Mouse (Mus musculus) limb, embryonic 13.5 days (tissue): ENCODE data around the gene Tmem192. TPM values are rescaled to one million over a fixed set of nuclear protein-coding genes. Genes with fewer than 3 reads are reported as not detected.

Source experiments
- ATAC-seq: fragments of 200-750 bp; cut with Nextera tagmentation; 2 replicates; pipeline ENCODE4 v1.8.0; 2017; ENCODE audit warnings: low read depth, moderate number of reproducible peaks, moderate TSS enrichment; ENCODE audit not compliant: low FRiP score
- H3K27ac ChIP-seq: fragments of 300-500 bp; sonication (generic); 2 replicates; pipeline ENCODE4 v1.5.1; 2015; ENCODE audit warnings: inconsistent platforms, mild to moderate bottlenecking, moderate library complexity
- H3K27me3 ChIP-seq: fragments of 300-500 bp; sonication (generic); 2 replicates; pipeline ENCODE4 v1.6.1; 2015; ENCODE audit warnings: mild to moderate bottlenecking, inconsistent platforms
- H3K36me3 ChIP-seq: fragments of 300-500 bp; sonication (generic); 2 replicates; pipeline ENCODE4 v1.6.1; 2015; ENCODE audit warnings: inconsistent platforms, mild to moderate bottlenecking, moderate library complexity
- H3K4me1 ChIP-seq: fragments of 300-500 bp; sonication (generic); 2 replicates; pipeline ENCODE4 v1.6.1; 2015; ENCODE audit warnings: inconsistent platforms
- H3K4me2 ChIP-seq: fragments of 300-500 bp; sonication (generic); replicated peaks from 2 replicates; pipeline ENCODE4 v1.6.1; 2015; ENCODE audit warnings: inconsistent platforms, mild to moderate bottlenecking, moderate library complexity
- H3K4me3 ChIP-seq: fragments of 300-500 bp; sonication (generic); 2 replicates; pipeline ENCODE4 v1.5.1; 2015; ENCODE audit warnings: moderate library complexity, mild to moderate bottlenecking, inconsistent platforms
- H3K9ac ChIP-seq: fragments of 300-500 bp; sonication (generic); 2 replicates; pipeline ENCODE4 v1.6.1; 2015; ENCODE audit warnings: mild to moderate bottlenecking, inconsistent platforms
- H3K9me3 ChIP-seq: fragments of 300-500 bp; sonication (generic); 2 replicates; pipeline ENCODE4 v1.6.1; 2016; ENCODE audit warnings: inconsistent platforms
- WGBS: fragments of 180-500 bp; shearing (Covaris S2); methylation state at CpG from one replicate; pipeline ENCODE4 v1.1.7; 2015; 5-methylcytosine and 5-hydroxymethylcytosine counted together
- polyA plus RNA-seq: library from polyadenylated mRNA; unstranded; fragments of >200 nt; fragmentation: Nextera tagmentation; extraction: Ambion mirVana; gene quantifications from 2 replicates; pipeline ENCODE4 v1.2.1, GENCODE M21; 2015

Gene Tmem192
- 21.7 and 22.2 TPM in 2 replicates for polyA plus RNA-seq

DNA sequence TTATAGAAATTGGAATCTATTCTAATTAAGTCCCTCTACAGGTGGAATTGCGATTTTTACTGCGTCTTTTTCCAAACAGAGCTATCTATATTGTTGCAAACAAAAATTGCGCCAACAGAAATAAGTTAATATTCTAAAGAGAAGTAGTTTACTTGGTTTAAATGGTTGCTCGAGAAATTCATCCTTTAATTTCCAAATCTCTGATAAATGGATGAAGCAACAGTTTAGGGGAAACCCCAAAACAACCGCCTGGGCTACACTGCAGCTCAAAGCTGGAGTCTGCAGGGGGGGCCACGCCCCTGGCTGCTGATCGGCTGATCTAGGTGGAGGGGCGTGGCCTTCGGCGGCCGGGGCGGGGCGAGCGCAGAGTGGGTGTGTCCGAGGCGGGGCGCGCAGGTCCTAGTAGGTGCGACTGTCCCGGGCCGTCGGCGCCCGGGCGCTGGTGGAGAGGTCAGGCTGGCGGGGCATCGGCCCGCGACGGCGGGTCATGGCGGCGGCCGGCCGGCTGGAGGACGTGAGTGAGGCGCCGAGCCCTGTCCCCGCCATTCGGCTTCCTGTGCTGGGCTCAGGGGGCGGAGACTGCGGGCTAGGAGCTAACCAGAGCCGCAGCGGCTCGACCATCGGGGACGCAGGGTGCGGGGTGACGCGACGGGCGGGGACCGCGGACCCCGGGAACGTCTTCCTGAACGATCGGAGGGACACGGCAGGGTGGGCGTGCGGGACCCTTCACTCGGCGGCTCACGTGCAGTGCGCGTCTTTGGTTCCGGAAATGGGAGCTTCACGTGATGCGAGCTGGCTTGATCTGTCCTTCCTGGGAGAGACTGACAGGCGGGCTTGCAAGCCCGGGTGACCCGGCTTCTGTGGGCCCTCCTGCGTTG lies at the start of gene Tmem192:
Gene Tmem192, plus strand, starts transcription at position 366 of the 878 bp plus-strand sequence.
- 1% methylated on average over 66 of the region's 73 CpGs for WGBS
- no peaks in the 10 kb centered on the region for H3K36me3 ChIP-seq
- peak within 1 kb of the TSS; percentile 55 for H3K27ac ChIP-seq
- H3K4me2 ChIP-seq = peak within 1 kb of the TSS; percentile 74
- 0 out of 2 replicates have a peak, but pooled peaks cover 2% of the 10 kb centered on the region for H3K4me1 ChIP-seq
- peak within 1 kb of the TSS; percentile 70 for H3K9ac ChIP-seq
- H3K4me3 ChIP-seq = peak within 1 kb of the TSS; percentile 78
- peaks cover 22% of the 10 kb centered on the region for H3K27me3 ChIP-seq
- H3K9me3 ChIP-seq = 0 out of 2 replicates have a peak, but pooled peaks cover 4% of the 10 kb centered on the region
- ATAC-seq = peak; percentile 94

DNA sequence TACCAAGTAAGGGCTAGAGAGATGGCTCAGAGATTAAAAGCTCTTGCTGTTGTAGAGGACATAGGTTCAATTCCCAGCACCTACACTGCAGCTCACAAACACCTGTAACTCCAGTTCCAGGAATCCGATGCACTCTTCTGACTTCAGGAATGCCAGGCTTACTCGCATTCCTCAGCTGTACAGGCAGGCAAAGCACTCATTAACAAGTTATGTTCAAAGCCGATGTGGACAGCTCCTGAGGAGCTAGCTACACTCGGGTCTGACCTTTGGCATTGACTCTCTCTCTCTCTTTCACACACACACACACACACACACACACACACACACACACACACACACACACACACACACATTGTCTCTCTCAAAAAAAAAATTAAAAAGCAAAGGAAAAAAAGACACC lies 48.3 kb upstream of the Tmem192 start:
- WGBS = 10% methylated on average over 4 of the region's 4 CpGs
- Histone ChIP-seq H3K4me3 (no peak overlapping the region), H3K9me3 (no peaks in the 10 kb centered on the region), H3K27me3 (no peaks in the 10 kb centered on the region), H3K27ac (no peak overlapping the region), H3K36me3 (no peaks in the 10 kb centered on the region), H3K4me1 (0 out of 2 replicates have a peak, but pooled peaks cover 5% of the 10 kb centered on the region), H3K4me2 (no peak overlapping the region), H3K9ac (no peak overlapping the region)
- no peak for ATAC-seq

DNA sequence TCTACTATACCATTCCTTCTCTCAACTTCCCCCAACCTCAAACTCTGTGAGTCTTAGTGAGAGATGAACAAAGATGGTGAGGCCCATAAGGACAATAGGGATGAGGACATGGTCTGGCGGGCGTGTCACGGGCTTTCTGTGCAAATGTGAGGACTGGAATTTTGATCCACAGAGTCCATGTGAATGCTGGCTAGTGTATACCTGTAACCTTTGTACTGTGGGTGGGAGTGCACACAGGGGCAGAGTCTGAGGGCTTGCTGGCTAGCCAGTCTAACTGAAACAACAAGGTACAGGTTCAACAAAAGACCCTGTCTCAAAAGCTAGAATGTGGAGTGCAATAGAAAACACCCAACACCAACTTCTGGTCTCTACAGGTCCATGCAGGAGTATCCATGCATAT lies 46.3 kb upstream of the Tmem192 start:
- 95% methylated on average over 3 of the region's 3 CpGs for WGBS
- H3K36me3 ChIP-seq = no peaks in the 10 kb centered on the region
- no peak for ATAC-seq
- no peak overlapping the region for H3K4me2 ChIP-seq
- H3K27ac ChIP-seq = no peak overlapping the region
- no peak overlapping the region for H3K9ac ChIP-seq
- H3K4me3 ChIP-seq = no peak overlapping the region
- H3K27me3 ChIP-seq = no peaks in the 10 kb centered on the region
- H3K4me1 ChIP-seq = 0 out of 2 replicates have a peak, but pooled peaks cover 5% of the 10 kb centered on the region
- no peaks in the 10 kb centered on the region for H3K9me3 ChIP-seq

GRCm38 (mm10) chr8:64901527-64902156 lies 45.3 kb upstream of the Tmem192 start:
- no peak overlapping the region for H3K4me2 ChIP-seq
- H3K27me3 ChIP-seq = no peaks in the 10 kb centered on the region
- H3K9me3 ChIP-seq = no peaks in the 10 kb centered on the region
- H3K27ac ChIP-seq = no peak overlapping the region
- no peak overlapping the region for H3K9ac ChIP-seq
- H3K36me3 ChIP-seq = no peaks in the 10 kb centered on the region
- 68% methylated on average over 7 of the region's 7 CpGs for WGBS
- H3K4me3 ChIP-seq = no peak overlapping the region
- ATAC-seq = no peak
- 0 out of 2 replicates have a peak, but pooled peaks cover 5% of the 10 kb centered on the region for H3K4me1 ChIP-seq

GRCm38 (mm10) chr8:64902191-64902590 lies 44.8 kb upstream of the Tmem192 start:
- no peak overlapping the region for H3K4me2 ChIP-seq
- no peak overlapping the region for H3K27ac ChIP-seq
- ATAC-seq = no peak
- 0 out of 2 replicates have a peak, but pooled peaks cover 5% of the 10 kb centered on the region for H3K4me1 ChIP-seq
- 67% methylated on average over 12 of the region's 12 CpGs for WGBS
- no peak overlapping the region for H3K4me3 ChIP-seq
- no peak overlapping the region for H3K9ac ChIP-seq
- H3K36me3 ChIP-seq = no peaks in the 10 kb centered on the region
- no peaks in the 10 kb centered on the region for H3K27me3 ChIP-seq
- no peaks in the 10 kb centered on the region for H3K9me3 ChIP-seq

GRCm38 (mm10) chr8:64903778-64904177 lies 43.2 kb upstream of the Tmem192 start:
- Histone ChIP-seq H3K4me2 (no peak overlapping the region), H3K9ac (no peak overlapping the region), H3K4me3 (no peak overlapping the region), H3K4me1 (0 out of 2 replicates have a peak, but pooled peaks cover 5% of the 10 kb centered on the region), H3K36me3 (no peaks in the 10 kb centered on the region), H3K27ac (no peak overlapping the region), H3K9me3 (no peaks in the 10 kb centered on the region), H3K27me3 (no peaks in the 10 kb centered on the region)
- 77% methylated on average over 3 of the region's 3 CpGs for WGBS
- ATAC-seq = no peak

GRCm38 (mm10) chr8:64910026-64910425 lies 37.0 kb upstream of the Tmem192 start:
- no peaks in the 10 kb centered on the region for H3K4me1 ChIP-seq
- H3K36me3 ChIP-seq = no peaks in the 10 kb centered on the region
- 93% methylated on average over 2 of the region's 2 CpGs for WGBS
- no peak overlapping the region for H3K27ac ChIP-seq
- ATAC-seq = no peak
- H3K9me3 ChIP-seq = no peaks in the 10 kb centered on the region
- H3K9ac ChIP-seq = no peak overlapping the region
- H3K4me3 ChIP-seq = no peak overlapping the region
- H3K4me2 ChIP-seq = no peak overlapping the region
- H3K27me3 ChIP-seq = no peaks in the 10 kb centered on the region

DNA sequence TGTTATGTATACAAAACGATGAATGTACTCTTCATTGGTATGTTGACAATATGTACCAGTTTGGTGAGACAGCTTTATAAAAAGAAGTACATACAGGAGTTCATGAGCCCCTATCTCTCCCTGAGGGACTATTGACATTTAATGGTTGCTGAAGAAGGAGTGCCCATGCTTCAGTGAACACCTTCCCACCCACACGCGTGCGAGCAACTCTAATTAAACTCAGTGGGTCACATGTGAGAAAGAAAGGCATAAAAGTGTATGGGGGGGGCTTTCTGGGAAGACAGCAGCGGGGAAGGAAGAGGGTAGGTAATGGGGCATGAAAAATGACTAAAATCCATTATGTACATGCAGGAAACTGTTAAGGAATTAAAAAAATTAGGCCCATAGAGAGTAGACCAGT lies 30.2 kb upstream of the Tmem192 start:
- no peaks in the 10 kb centered on the region for H3K27me3 ChIP-seq
- H3K36me3 ChIP-seq = no peaks in the 10 kb centered on the region

GRCm38 (mm10) chr8:64923329-64923728 lies 23.7 kb upstream of the Tmem192 start:
- Histone ChIP-seq H3K4me3 (no peak overlapping the region), H3K36me3 (no peaks in the 10 kb centered on the region), H3K9me3 (no peaks in the 10 kb centered on the region), H3K4me2 (no peak overlapping the region), H3K27ac (no peak overlapping the region), H3K4me1 (peaks cover 6% of the 10 kb centered on the region; the same call in 1 of the 2 replicates), H3K9ac (no peak overlapping the region), H3K27me3 (no peaks in the 10 kb centered on the region)
- WGBS = 61% methylated on average over 3 of the region's 3 CpGs
- ATAC-seq = no peak

More for the DNA sequence above, 30.2 kb upstream of the Tmem192 start:
- Histone ChIP-seq H3K4me1 (peaks cover 5% of the 10 kb centered on the region; the same call in 1 of the 2 replicates), H3K9ac (no peak overlapping the region), H3K27ac (no peak overlapping the region), H3K4me2 (no peak overlapping the region), H3K4me3 (no peak overlapping the region), H3K9me3 (no peaks in the 10 kb centered on the region)
- ATAC-seq = no peak
- WGBS = 79% methylated on average over 5 of the region's 5 CpGs

GRCm38 (mm10) chr8:64925762-64926161 lies 21.2 kb upstream of the Tmem192 start:
- H3K9ac ChIP-seq = no peak overlapping the region
- no peak overlapping the region for H3K27ac ChIP-seq
- ATAC-seq = no peak
- no peaks in the 10 kb centered on the region for H3K9me3 ChIP-seq
- H3K4me1 ChIP-seq = peaks cover 6% of the 10 kb centered on the region; the same call in 1 of the 2 replicates
- 83% methylated on average over 4 of the region's 4 CpGs for WGBS
- H3K27me3 ChIP-seq = no peaks in the 10 kb centered on the region
- H3K4me3 ChIP-seq = no peak overlapping the region
- no peak overlapping the region for H3K4me2 ChIP-seq
- H3K36me3 ChIP-seq = no peaks in the 10 kb centered on the region

- Histone ChIP-seq H3K9ac (no peak overlapping the region), H3K36me3 (no peaks in the 10 kb centered on the region), H3K4me1 (peaks cover 5% of the 10 kb centered on the region; the same call in 1 of the 2 replicates), H3K4me2 (no peak overlapping the region), H3K27me3 (no peaks in the 10 kb centered on the region), H3K4me3 (no peak overlapping the region), H3K9me3 (no peaks in the 10 kb centered on the region), H3K27ac (no peak overlapping the region)
- WGBS = 20% methylated on average over 3 of the region's 3 CpGs
- ATAC-seq = no peak
Observed at GRCm38 (mm10) chr8:64926355-64926754, 20.6 kb upstream of the Tmem192 start.

GRCm38 (mm10) chr8:64928938-64929337 lies 18.0 kb upstream of the Tmem192 start:
- no peak for ATAC-seq
- 90% methylated on average over 6 of the region's 6 CpGs for WGBS
- H3K36me3 ChIP-seq = no peaks in the 10 kb centered on the region
- no peak overlapping the region for H3K9ac ChIP-seq
- no peaks in the 10 kb centered on the region for H3K4me1 ChIP-seq
- H3K4me3 ChIP-seq = no peak overlapping the region
- no peaks in the 10 kb centered on the region for H3K9me3 ChIP-seq
- H3K27me3 ChIP-seq = no peaks in the 10 kb centered on the region
- H3K27ac ChIP-seq = no peak overlapping the region
- no peak overlapping the region for H3K4me2 ChIP-seq
